ENCODE assay signal across 21 mouse cellular contexts in the genomic region with DNA sequence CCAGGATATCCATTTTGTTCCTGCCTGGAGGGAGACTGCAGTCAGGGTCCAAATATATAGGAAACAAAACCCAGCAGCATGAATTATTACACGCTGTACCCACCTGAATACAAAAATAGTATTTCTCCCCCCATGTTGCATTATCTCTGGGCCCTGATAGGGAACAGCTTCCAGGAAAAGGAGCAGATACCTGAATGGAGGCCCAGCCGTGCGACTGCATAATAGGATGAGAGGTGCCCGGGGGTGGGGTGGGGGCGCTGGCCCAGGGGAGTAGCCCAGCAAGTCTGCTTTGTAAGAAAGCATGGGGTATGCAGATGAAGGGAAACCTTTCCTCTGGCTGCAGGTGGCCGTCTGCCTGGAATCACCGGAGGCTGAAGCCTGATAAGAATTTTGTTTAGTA.
"Had no signal": no experiment of that assay in that cellular context is flagged by ENCODE, and none has a peak within 500 bp of the region (broad histone marks: within the 10 kb centered on the region; RNA-seq: fewer than 3 reads in every experiment).

No protein-coding gene starts in this region.

- H3K27ac ChIP-seq: heart, embryonic 10.5 days; hindbrain, embryonic 12.5 days; hindbrain, embryonic 15.5 days; hindbrain, postnatal 0 days; kidney, embryonic 15.5 days; kidney, postnatal 0 days; left cerebral cortex, adult 2 months; limb, embryonic 12.5 days; liver, embryonic 13.5 days had no signal

- H3K36me3 ChIP-seq: heart, embryonic 10.5 days; heart, embryonic 12.5 days; hindbrain, embryonic 12.5 days; hindbrain, embryonic 15.5 days; kidney, embryonic 15.5 days; limb, embryonic 10.5 days; limb, embryonic 12.5 days; liver, embryonic 13.5 days had no signal

- H3K9me3 ChIP-seq: heart, embryonic 10.5 days; heart, embryonic 12.5 days; hindbrain, embryonic 15.5 days; kidney, embryonic 15.5 days; limb, embryonic 10.5 days; limb, embryonic 12.5 days; liver, embryonic 13.5 days had no signal

- H3K4me2 ChIP-seq: heart, embryonic 12.5 days; hindbrain, embryonic 12.5 days; hindbrain, embryonic 15.5 days; kidney, embryonic 15.5 days; limb, embryonic 12.5 days; liver, embryonic 11.5 days; liver, embryonic 13.5 days had no signal

- H3K27me3 ChIP-seq: heart, embryonic 12.5 days; hindbrain, embryonic 12.5 days; hindbrain, embryonic 15.5 days; kidney, embryonic 15.5 days; limb, embryonic 12.5 days; liver, embryonic 13.5 days had no signal

- H3K9ac ChIP-seq: heart, embryonic 12.5 days; hindbrain, embryonic 12.5 days; hindbrain, embryonic 15.5 days; kidney, embryonic 15.5 days; limb, embryonic 12.5 days; liver, embryonic 13.5 days had no signal

- H3K4me1 ChIP-seq: kidney, embryonic 15.5 days; liver, embryonic 13.5 days had no signal

- DNase-seq: gastrocnemius, postnatal 10 days; gastrocnemius, postnatal 25 days; kidney, adult 11 months; kidney, adult 2 months; kidney, adult 9 months; kidney, postnatal 14 days; kidney, postnatal 36 days; liver; liver, embryonic 13.5 days had no signal

- H3K4me3 ChIP-seq: heart, embryonic 10.5 days; heart, embryonic 12.5 days; hindbrain, embryonic 12.5 days; hindbrain, embryonic 15.5 days; kidney, embryonic 15.5 days; left cerebral cortex, adult 2 months; limb, embryonic 10.5 days; limb, embryonic 12.5 days; liver, embryonic 13.5 days had no signal

- ATAC-seq: hindbrain, postnatal 0 days; intestine, embryonic 16.5 days had no signal
